Mouse (Mus musculus) stomach, postnatal 0 days (tissue): ENCODE results near the gene Btc.

Source experiments
- CTCF ChIP-seq: IDR thresholded peaks from 2 replicates; pipeline ENCODE4 v1.5.1; 2016; ENCODE audit warnings: antibody characterized with exemption, low read depth, mild to moderate bottlenecking, moderate library complexity
- EP300 ChIP-seq: optimal IDR thresholded peaks from 2 replicates; pipeline ENCODE3; 2016; ENCODE audit warnings: antibody characterized with exemption

GRCm38 (mm10) chr5:91366925-91367324, 35.9 kb downstream of the Btc start:
- TF ChIP-seq CTCF (no peak), EP300 (no peak)
